13 mouse cellular contexts compared by ENCODE assay signal in genomic region chr9:50633059-50633458, GRCm38 (mm10). TPM values are rescaled to one million over a fixed set of nuclear protein-coding genes. Genes with fewer than 3 reads are reported as not detected.
DNase-seq lines count a peak whose midpoint lies in the region; ATAC-seq and TF ChIP-seq lines count a peak whose summit lies in the region.
"Had no signal": no experiment of that assay in that cellular context is flagged by ENCODE, and none has a peak within 500 bp of the region (broad histone marks: within the 10 kb centered on the region; RNA-seq: fewer than 3 reads in every experiment).

No protein-coding gene starts in this region.

- TF ChIP-seq CTCF in lung, postnatal 0 days (IDR thresholded peaks at IDR 0.05): peak; percentile 46
- peak; percentile 65 for TF ChIP-seq CTCF in Patski (IDR thresholded peaks at IDR 0.05)

- H3K9me3 ChIP-seq in forebrain, embryonic 11.5 days (ENCODE audit: control insufficient read depth, low read length): no peaks in the 10 kb centered on the region
- no peaks in the 10 kb centered on the region for H3K9me3 ChIP-seq in forebrain, embryonic 16.5 days (ENCODE audit: control insufficient read depth, low read length)
- no peaks in the 10 kb centered on the region for H3K9me3 ChIP-seq in lung, postnatal 0 days (ENCODE audit: low read length)
- H3K9me3 ChIP-seq: embryonic facial prominence, embryonic 12.5 days; intestine, embryonic 15.5 days; midbrain, embryonic 10.5 days had no signal

- no peaks in the 10 kb centered on the region; the same call in 1 of the 2 replicates for H3K36me3 ChIP-seq in forebrain, embryonic 11.5 days (ENCODE audit: control insufficient read depth, insufficient read depth, low read length)
- H3K36me3 ChIP-seq in forebrain, embryonic 16.5 days (ENCODE audit: control insufficient read depth, insufficient read depth): peaks cover 28% of the 10 kb centered on the region
- peaks cover 4% of the 10 kb centered on the region for H3K36me3 ChIP-seq in lung, postnatal 0 days (ENCODE audit: insufficient read depth, low read length)

- H3K27me3 ChIP-seq in forebrain, embryonic 11.5 days (ENCODE audit: control insufficient read depth, insufficient read depth, low read length): no peaks in the 10 kb centered on the region
- no peaks in the 10 kb centered on the region for H3K27me3 ChIP-seq in forebrain, embryonic 16.5 days (replicated peaks; ENCODE audit: control insufficient read depth, insufficient read depth, low read length)
- H3K27me3 ChIP-seq in lung, postnatal 0 days (replicated peaks; ENCODE audit: insufficient read depth, low read length): no peaks in the 10 kb centered on the region
- H3K27me3 ChIP-seq in Patski: no peaks in the 10 kb centered on the region
- H3K27me3 ChIP-seq: embryonic facial prominence, embryonic 12.5 days; intestine, embryonic 15.5 days had no signal

- ATAC-seq in forebrain, embryonic 11.5 days (replicated peaks; ENCODE audit: low FRiP score): no peak
- no peak for ATAC-seq in forebrain, embryonic 16.5 days
- ATAC-seq in lung, postnatal 0 days: no peak
- no peak for ATAC-seq in Patski
- peak; percentile 57; the same call in 1 of the 2 replicates for ATAC-seq in megakaryocyte, adult 5-6 weeks (ENCODE audit: poor library complexity, severe bottlenecking)
- no peak for ATAC-seq in monocyte, adult 5-6 weeks (replicated peaks; ENCODE audit: insufficient number of reproducible peaks, low FRiP score, low TSS enrichment, poor library complexity, severe bottlenecking)

- H3K9ac ChIP-seq in forebrain, embryonic 11.5 days (ENCODE audit: low read length): no peak overlapping the region
- H3K9ac ChIP-seq in forebrain, embryonic 16.5 days (replicated peaks; ENCODE audit: low read depth, low read length): no peak overlapping the region
- no peak overlapping the region for H3K9ac ChIP-seq in lung, postnatal 0 days (replicated peaks; ENCODE audit: low read depth)
- H3K9ac ChIP-seq: embryonic facial prominence, embryonic 12.5 days; intestine, embryonic 15.5 days had no signal

- no peak overlapping the region for H3K4me2 ChIP-seq in forebrain, embryonic 11.5 days (ENCODE audit: low read depth, low read length, severe bottlenecking)
- H3K4me2 ChIP-seq in forebrain, embryonic 16.5 days (ENCODE audit: low read length): no peak overlapping the region
- H3K4me2 ChIP-seq in lung, postnatal 0 days (replicated peaks; ENCODE audit: low read depth, low read length): no peak overlapping the region
- H3K4me2 ChIP-seq: embryonic facial prominence, embryonic 12.5 days; intestine, embryonic 15.5 days had no signal

- whole genome bisulfite sequencing in forebrain, embryonic 11.5 days: 58% methylated on average over 2 of the region's 2 CpGs
- whole genome bisulfite sequencing in forebrain, embryonic 16.5 days: 75% methylated on average over 2 of the region's 2 CpGs
- WGBS in lung, postnatal 0 days: 59% methylated on average over 2 of the region's 2 CpGs

- no peak overlapping the region for H3K4me3 ChIP-seq in forebrain, embryonic 11.5 days (ENCODE audit: low read depth, low read length)
- H3K4me3 ChIP-seq in forebrain, embryonic 16.5 days (replicated peaks; ENCODE audit: low read length): no peak overlapping the region
- H3K4me3 ChIP-seq in lung, postnatal 0 days (ENCODE audit: low read depth, low read length): no peak overlapping the region
- H3K4me3 ChIP-seq: embryonic facial prominence, embryonic 12.5 days; intestine, embryonic 15.5 days; midbrain, embryonic 10.5 days had no signal

- CTCF ChIA-PET in Patski (lab: Charles Lee): no interaction called here

- in situ Hi-C loops in Patski (cut with MboI; ENCODE audit: low pct_unique_long_range_greater_than_20kb): no loop called here

- no peak overlapping the region for H3K27ac ChIP-seq in forebrain, embryonic 11.5 days (ENCODE audit: low read depth, low read length)
- no peak overlapping the region for H3K27ac ChIP-seq in forebrain, embryonic 16.5 days (ENCODE audit: low read length)
- no peak overlapping the region for H3K27ac ChIP-seq in lung, postnatal 0 days (ENCODE audit: low read length)
- H3K27ac ChIP-seq: embryonic facial prominence, embryonic 12.5 days; intestine, embryonic 15.5 days; midbrain, embryonic 10.5 days had no signal

- POLR2A ChIA-PET in Patski (lab: Charles Lee): interaction anchor here (0.7 kb wide), 1 partner anchor 181 kb away, joined by 4 read pairs; no protein-coding TSS in a partner anchor

- DNase-seq in forebrain, embryonic 11.5 days (ENCODE audit: low spot score): peak; percentile 53
- DNase-seq in lung, postnatal 0 days (ENCODE audit: low spot score): peak; percentile 6
- DNase-seq in lung, postnatal 4 days: no peak
- no peak for DNase-seq in Patski (ENCODE audit: low read depth, low spot score)
- DNase-seq in urinary bladder, adult 2 months (ENCODE audit: low spot score): no peak
- DNase-seq: adrenal gland, postnatal 14 days; gastrocnemius, postnatal 36 days had no signal

- no peaks in the 10 kb centered on the region for H3K4me1 ChIP-seq in forebrain, embryonic 11.5 days (replicated peaks; ENCODE audit: control insufficient read depth, insufficient read depth, low read length)
- no peaks in the 10 kb centered on the region for H3K4me1 ChIP-seq in forebrain, embryonic 16.5 days (replicated peaks; ENCODE audit: control insufficient read depth, insufficient read depth, low read length)
- H3K4me1 ChIP-seq in lung, postnatal 0 days (ENCODE audit: insufficient read depth, low read depth, low read length): no peaks in the 10 kb centered on the region
- H3K4me1 ChIP-seq: embryonic facial prominence, embryonic 12.5 days; intestine, embryonic 15.5 days; midbrain, embryonic 10.5 days had no signal

- TF ChIP-seq EP300 in lung, postnatal 0 days (IDR thresholded peaks at IDR 0.05): no peak

RNA-seq across cellular contexts. Expression of gene Nkapd1, which starts 15.8 kb away (rescaled TPM):
- polyA plus RNA-seq in forebrain, embryonic 11.5 days (2014; fragmentation: Nextera tagmentation; extraction: Ambion mirVana): 23.3 and 24.3 TPM in 2 replicates
- polyA plus RNA-seq in forebrain, embryonic 16.5 days (2015; fragmentation: Nextera tagmentation; extraction: Ambion mirVana): 19.7 and 20.6 TPM in 2 replicates
- polyA plus RNA-seq in lung, postnatal 0 days (2015; fragmentation: Nextera tagmentation; extraction: Ambion mirVana): 25.2 and 26.5 TPM in 2 replicates
- polyA plus RNA-seq in Patski (2021): 25.4 TPM
- 19.6 and 26.2 TPM in 2 replicates for total RNA-seq in megakaryocyte, adult 5-6 weeks (2015)
- 22.4 and 25.3 TPM in 2 replicates for total RNA-seq in megakaryocyte, adult 5-6 weeks (2017)
- polyA plus RNA-seq in urinary bladder, adult 2 months (2012; rRNA removed): 13.2 and 13.9 TPM in 2 replicates
- 22.0 to 44.9 TPM (median 38.8 TPM) in 3 replicates for total RNA-seq in monocyte, adult 5-6 weeks (2017)

RNA-seq across cellular contexts. Expression of gene Pih1d2, which starts 15.9 kb away (rescaled TPM):
- polyA plus RNA-seq in forebrain, embryonic 11.5 days (2014; fragmentation: Nextera tagmentation; extraction: Ambion mirVana): 7.2 and 8.6 TPM in 2 replicates
- 2.7 and 4.1 TPM in 2 replicates for polyA plus RNA-seq in forebrain, embryonic 16.5 days (2015; fragmentation: Nextera tagmentation; extraction: Ambion mirVana)
- polyA plus RNA-seq in lung, postnatal 0 days (2015; fragmentation: Nextera tagmentation; extraction: Ambion mirVana): 14.5 and 16.6 TPM in 2 replicates
- polyA plus RNA-seq in Patski (2021): 8.2 TPM
- 0.48 TPM in 1 of 2 replicates, not detected in the other for total RNA-seq in megakaryocyte, adult 5-6 weeks (2015)
- 0.40 TPM in 1 of 2 replicates, not detected in the other for total RNA-seq in megakaryocyte, adult 5-6 weeks (2017)
- polyA plus RNA-seq in urinary bladder, adult 2 months (2012; rRNA removed): 2.1 and 2.5 TPM in 2 replicates
- 2.2 TPM in 1 of 3 replicates, not detected in the others for total RNA-seq in monocyte, adult 5-6 weeks (2017)

RNA-seq across cellular contexts. Expression of gene Dlat, which starts 26.5 kb away (rescaled TPM):
- 53.2 and 57.7 TPM in 2 replicates for polyA plus RNA-seq in forebrain, embryonic 11.5 days (2014; fragmentation: Nextera tagmentation; extraction: Ambion mirVana)
- polyA plus RNA-seq in forebrain, embryonic 16.5 days (2015; fragmentation: Nextera tagmentation; extraction: Ambion mirVana): 43.4 and 44.3 TPM in 2 replicates
- polyA plus RNA-seq in lung, postnatal 0 days (2015; fragmentation: Nextera tagmentation; extraction: Ambion mirVana): 27.2 and 30.0 TPM in 2 replicates
- polyA plus RNA-seq in Patski (2021): 134 TPM
- 27.6 and 28.5 TPM in 2 replicates for total RNA-seq in megakaryocyte, adult 5-6 weeks (2015)
- 21.7 and 34.4 TPM in 2 replicates for total RNA-seq in megakaryocyte, adult 5-6 weeks (2017)
- polyA plus RNA-seq in urinary bladder, adult 2 months (2012; rRNA removed): 42.8 and 43.1 TPM in 2 replicates
- total RNA-seq in monocyte, adult 5-6 weeks (2017): 19.0 to 26.5 TPM (median 26.5 TPM) in 3 replicates

RNA-seq across cellular contexts. Expression of gene Timm8b, which starts 29.3 kb away (rescaled TPM):
- 318 and 323 TPM in 2 replicates for polyA plus RNA-seq in forebrain, embryonic 11.5 days (2014; fragmentation: Nextera tagmentation; extraction: Ambion mirVana)
- polyA plus RNA-seq in forebrain, embryonic 16.5 days (2015; fragmentation: Nextera tagmentation; extraction: Ambion mirVana): 308 and 327 TPM in 2 replicates
- 185 and 189 TPM in 2 replicates for polyA plus RNA-seq in lung, postnatal 0 days (2015; fragmentation: Nextera tagmentation; extraction: Ambion mirVana)
- 247 TPM for polyA plus RNA-seq in Patski (2021)
- total RNA-seq in megakaryocyte, adult 5-6 weeks (2015): 78.7 and 89.2 TPM in 2 replicates
- 163 and 189 TPM in 2 replicates for total RNA-seq in megakaryocyte, adult 5-6 weeks (2017)
- polyA plus RNA-seq in urinary bladder, adult 2 months (2012; rRNA removed): 181 and 191 TPM in 2 replicates
- 95.8 to 107 TPM (median 98.7 TPM) in 3 replicates for total RNA-seq in monocyte, adult 5-6 weeks (2017)

RNA-seq across cellular contexts. Expression of gene Sdhd, which starts 29.4 kb away (rescaled TPM):
- 257 and 262 TPM in 2 replicates for polyA plus RNA-seq in forebrain, embryonic 11.5 days (2014; fragmentation: Nextera tagmentation; extraction: Ambion mirVana)
- 205 and 215 TPM in 2 replicates for polyA plus RNA-seq in forebrain, embryonic 16.5 days (2015; fragmentation: Nextera tagmentation; extraction: Ambion mirVana)
- 235 and 252 TPM in 2 replicates for polyA plus RNA-seq in lung, postnatal 0 days (2015; fragmentation: Nextera tagmentation; extraction: Ambion mirVana)
- polyA plus RNA-seq in Patski (2021): 418 TPM
- total RNA-seq in megakaryocyte, adult 5-6 weeks (2015): 165 and 185 TPM in 2 replicates
- 130 and 132 TPM in 2 replicates for total RNA-seq in megakaryocyte, adult 5-6 weeks (2017)
- polyA plus RNA-seq in urinary bladder, adult 2 months (2012; rRNA removed): 154 and 189 TPM in 2 replicates
- 89.9 to 129 TPM (median 106 TPM) in 3 replicates for total RNA-seq in monocyte, adult 5-6 weeks (2017)

Comparison
In these comparisons a context has a peak if more than half of its experiments do, and no peak if none do; other contexts are left out.
1. DNase-seq: peak in forebrain, embryonic 11.5 days (single experiment) and lung, postnatal 0 days (single experiment); none in lung, postnatal 4 days (0 of 2), Patski (single experiment) and urinary bladder, adult 2 months (single experiment).